Mouse (Mus musculus): ENCODE results near the gene Tex2.
"Not testable (repeated sequence)": the region's sequence is repeated elsewhere in the genome, so short reads cannot be mapped to it uniquely, and the experiment has no call there.

Gene Tex2

DNA sequence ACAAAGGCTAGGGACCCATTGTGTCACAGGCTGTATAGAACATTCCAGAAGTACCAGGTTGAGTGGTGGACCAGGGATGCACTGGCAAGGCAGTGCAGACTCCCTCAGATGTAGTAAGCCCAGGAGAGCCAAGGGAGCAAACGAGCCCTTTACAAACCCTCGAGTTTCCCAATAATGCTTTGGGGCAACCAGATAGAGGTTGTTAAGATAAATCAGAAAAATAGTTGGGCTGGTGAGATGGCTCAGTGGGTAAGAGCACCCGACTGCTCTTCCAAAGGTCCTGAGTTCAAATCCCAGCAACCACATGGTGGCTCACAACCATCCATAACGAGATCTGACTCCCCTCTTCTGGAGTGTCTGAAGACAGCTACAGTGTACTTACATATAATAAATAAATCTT lies 5.5 kb upstream of the Tex2 start:
- DNase-seq (ENCODE audit: low spot score in 2 of 2): not testable (repeated sequence)

DNA sequence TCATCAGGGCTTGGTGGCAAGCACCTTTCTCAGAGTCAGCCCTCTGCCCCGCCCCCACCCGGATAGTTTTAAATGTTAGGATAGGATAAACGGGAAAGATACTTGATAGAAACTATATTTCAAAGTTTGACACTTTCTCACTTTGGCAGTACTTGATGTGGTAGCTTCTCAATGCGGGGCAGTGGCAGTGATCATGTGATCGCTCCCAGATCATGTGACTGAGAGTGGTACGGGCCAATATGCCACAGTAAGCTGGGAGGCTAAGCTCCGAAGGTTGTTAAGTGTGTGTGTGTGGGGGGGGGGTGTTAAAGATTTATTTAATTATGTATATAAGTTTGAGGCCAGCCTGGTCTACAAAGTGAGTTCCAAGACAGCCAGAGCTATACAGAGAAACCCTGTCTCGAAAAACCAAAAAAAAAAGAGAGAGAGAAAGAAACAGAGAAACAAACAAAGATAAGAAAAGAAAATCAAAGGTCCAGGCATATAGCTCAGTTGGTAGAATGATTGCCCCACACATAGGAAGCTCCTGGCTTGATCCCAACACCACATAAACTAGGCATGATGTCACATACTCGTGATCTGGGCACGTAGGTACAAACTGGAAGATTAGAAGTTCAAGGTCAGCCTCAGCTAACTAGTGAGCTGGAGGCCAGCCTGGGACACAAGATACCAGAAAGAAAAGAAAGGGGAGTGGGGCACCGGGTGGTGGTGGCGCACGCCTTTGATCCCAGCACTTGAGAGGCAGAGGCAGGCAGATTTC lies 4.8 kb upstream of the Tex2 start:
- no peak for DNase-seq (ENCODE audit: low spot score in 2 of 2)

GRCm38 (mm10) chr11:106615561-106615960 lies 2.3 kb upstream of the Tex2 start:
- no peak for DNase-seq (ENCODE audit: low spot score in 2 of 2)

- DNase-seq (ENCODE audit: low spot score in 2 of 2): no peak
These were observed 1.1 kb upstream of the Tex2 start for GRCm38 (mm10) chr11:106614339-106614645.

GRCm38 (mm10) chr11:106613638-106614338 lies 565 bp upstream of the Tex2 start:
- no peak for DNase-seq (ENCODE audit: low spot score in 2 of 2)

GRCm38 (mm10) chr11:106612209-106612960 lies 838 bp downstream of the Tex2 start:
- DNase-seq (ENCODE audit: low spot score in 2 of 2): peak; percentile 43 to 54

GRCm38 (mm10) chr11:106609731-106610130 lies 3.5 kb downstream of the Tex2 start:
- DNase-seq (ENCODE audit: low spot score in 2 of 2): no peak

- no peak for DNase-seq (ENCODE audit: low spot score in 2 of 2)
These were observed 5.9 kb downstream of the Tex2 start for GRCm38 (mm10) chr11:106607316-106607715.

- no peak for DNase-seq (ENCODE audit: low spot score in 2 of 2)
These were observed 7.2 kb downstream of the Tex2 start for GRCm38 (mm10) chr11:106606042-106606441.

- no peak for DNase-seq (ENCODE audit: low spot score in 2 of 2)
These were observed 10.0 kb downstream of the Tex2 start for GRCm38 (mm10) chr11:106603230-106603629.

GRCm38 (mm10) chr11:106600124-106600523 lies 13.1 kb downstream of the Tex2 start:
- DNase-seq (ENCODE audit: low spot score in 2 of 2): no peak

DNA sequence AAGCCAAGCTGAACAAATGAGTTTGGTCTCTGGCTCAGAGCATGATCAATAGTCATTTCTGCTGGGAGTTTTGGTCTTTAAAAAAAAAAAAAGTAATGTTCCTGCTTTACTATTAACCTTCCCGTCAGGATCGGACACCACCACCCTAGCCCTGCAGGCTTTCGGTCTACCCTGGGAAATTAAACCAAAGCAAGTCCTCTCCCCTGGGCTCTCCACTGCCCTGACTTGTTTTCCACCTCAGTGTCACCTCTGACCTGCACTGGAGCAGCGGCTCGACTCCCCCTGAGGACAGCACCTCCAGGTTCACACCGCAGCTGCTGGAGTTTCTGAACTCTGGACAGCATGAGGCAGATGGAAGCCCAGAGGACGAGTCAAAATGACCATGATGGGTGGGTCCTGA lies 13.9 kb downstream of the Tex2 start:
- no peak for DNase-seq (ENCODE audit: low spot score in 2 of 2)

GRCm38 (mm10) chr11:106598339-106598738 lies 14.9 kb downstream of the Tex2 start:
- no peak for DNase-seq (ENCODE audit: low spot score in 2 of 2)

GRCm38 (mm10) chr11:106597737-106598330 lies 15.4 kb downstream of the Tex2 start:
- no peak for DNase-seq (ENCODE audit: low spot score in 2 of 2)

- no peak for DNase-seq (ENCODE audit: low spot score in 2 of 2)
These were observed 22.0 kb downstream of the Tex2 start for GRCm38 (mm10) chr11:106591183-106591582.

DNA sequence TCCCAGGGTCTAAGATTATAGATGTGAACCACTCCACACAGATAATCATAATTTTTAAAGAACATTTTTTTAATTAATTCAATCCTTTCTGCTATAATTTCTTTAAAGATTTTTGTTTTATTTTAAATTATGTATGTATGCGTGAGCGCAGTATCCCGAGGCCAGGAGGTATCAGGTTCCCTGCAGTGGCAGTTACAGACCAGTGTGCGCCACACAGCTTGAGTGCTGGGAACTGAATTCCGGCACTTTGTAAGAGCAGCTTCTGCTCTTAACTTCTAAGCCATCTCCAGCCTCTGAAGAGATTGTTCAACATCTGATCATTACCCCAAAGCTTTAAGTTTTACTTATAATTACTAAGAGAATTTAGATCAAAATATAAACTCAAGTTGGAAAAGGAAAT lies 23.1 kb downstream of the Tex2 start:
- DNase-seq (ENCODE audit: low spot score in 2 of 2): no peak

DNA sequence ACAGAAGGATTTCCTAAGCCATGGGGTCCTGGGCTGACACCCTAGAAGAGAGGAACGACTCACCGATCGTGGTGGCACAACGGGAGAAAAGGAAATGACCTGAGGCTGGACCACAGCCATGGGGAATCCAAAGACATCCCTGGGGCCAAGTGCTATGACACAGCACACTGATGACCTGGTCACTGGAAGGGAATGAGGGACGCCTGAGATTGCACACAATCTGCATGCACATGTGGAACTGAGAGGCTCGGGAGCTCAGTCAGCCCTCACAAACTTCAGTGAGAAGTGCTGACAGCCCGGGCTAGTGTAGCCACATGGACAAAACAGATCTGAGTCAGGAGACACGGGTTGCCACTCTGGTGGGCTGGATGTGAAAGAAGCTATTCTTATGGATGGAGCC lies 24.4 kb downstream of the Tex2 start:
- DNase-seq (ENCODE audit: low spot score in 2 of 2): no peak

DNA sequence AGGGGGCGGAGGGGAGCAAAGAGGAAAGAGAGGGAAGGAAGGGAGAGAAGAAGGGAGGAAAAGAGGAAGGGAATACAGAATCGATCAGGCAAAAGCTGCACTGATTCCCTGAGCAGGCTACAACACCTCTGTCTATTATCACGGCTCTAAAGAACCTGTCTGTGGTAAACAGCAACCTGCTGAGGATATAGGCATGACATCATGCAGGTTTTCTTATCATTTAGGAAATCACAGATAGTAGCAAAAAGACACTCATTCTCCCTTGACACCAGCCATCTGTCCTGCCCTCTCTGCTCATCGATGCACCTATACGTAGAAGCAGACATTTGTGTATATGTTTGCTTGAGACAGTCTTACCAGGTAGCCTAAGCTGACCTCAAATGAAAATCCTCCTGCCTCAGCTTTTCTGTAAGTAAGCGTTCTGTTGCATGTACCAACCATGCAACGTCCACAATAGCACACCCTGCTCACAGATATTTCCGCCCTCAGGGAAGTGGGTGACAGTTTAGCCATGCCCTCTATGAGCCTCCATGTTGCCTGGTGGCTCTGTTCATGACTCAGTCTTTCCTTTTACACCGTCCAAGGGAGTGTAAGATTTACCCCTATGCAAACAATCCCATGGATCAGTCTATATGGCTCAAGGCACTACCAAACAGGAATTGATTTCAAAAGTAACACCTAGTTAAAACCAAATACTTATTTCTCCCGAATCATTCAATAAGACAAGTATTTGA lies 25.3 kb downstream of the Tex2 start:
- DNase-seq (ENCODE audit: low spot score in 2 of 2): no peak

- DNase-seq (ENCODE audit: low spot score in 2 of 2): no peak
These were observed 29.4 kb downstream of the Tex2 start for GRCm38 (mm10) chr11:106583801-106584200.

- no peak for DNase-seq (ENCODE audit: low spot score in 2 of 2)
These were observed 31.9 kb downstream of the Tex2 start for GRCm38 (mm10) chr11:106581357-106581756.

DNA sequence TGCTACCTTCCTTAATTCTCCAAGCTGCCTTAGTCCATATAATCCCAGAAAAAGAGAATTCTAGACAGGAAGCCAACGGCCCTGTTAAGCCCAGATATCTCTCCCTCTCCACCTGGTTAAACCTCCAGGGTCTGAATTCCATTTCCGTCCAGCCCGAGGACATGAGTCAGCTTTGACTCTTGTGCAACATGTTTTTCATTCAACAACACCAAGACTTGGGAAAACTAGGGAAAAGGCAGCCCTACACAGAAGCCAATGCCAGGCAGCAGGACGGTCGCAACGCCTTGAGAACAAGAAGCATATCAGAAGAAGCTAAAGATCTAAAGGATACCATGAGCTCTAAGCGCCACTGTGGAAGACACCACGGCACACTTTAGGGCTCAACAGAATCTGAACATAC lies 32.8 kb downstream of the Tex2 start:
- DNase-seq (ENCODE audit: low spot score in 2 of 2): no peak

- no peak for DNase-seq (ENCODE audit: low spot score in 2 of 2)
These were observed 33.3 kb downstream of the Tex2 start for GRCm38 (mm10) chr11:106579957-106580356.

All from right cerebral cortex, adult 2 months (tissue).